Mouse (Mus musculus) brain, embryonic 14.5 days (tissue): ENCODE data around the gene Elmod2. TPM values are rescaled to one million over a fixed set of nuclear protein-coding genes. Genes with fewer than 3 reads are reported as not detected.
"Not testable (repeated sequence)": the region's sequence is repeated elsewhere in the genome, so short reads cannot be mapped to it uniquely, and the experiment has no call there.

ENCODE experiments used
- DNase-seq: peaks from one replicate; pipeline ENCODE4 v3.0.0-alpha.2; 2011; ENCODE audit warnings: low read depth
- CTCF ChIP-seq: fragments of 200-500 bp; IDR thresholded peaks from 2 replicates; pipeline ENCODE4 v1.5.1; 2012; ENCODE audit warnings: inconsistent platforms, mild to moderate bottlenecking, moderate library complexity, borderline replicate concordance; ENCODE audit not compliant: insufficient read depth, insufficient read length; ENCODE audit errors: extremely low read depth
- POLR2A ChIP-seq: fragments of 200-500 bp; IDR thresholded peaks from 2 replicates; pipeline ENCODE4 v1.6.1; 2012; ENCODE audit warnings: mild to moderate bottlenecking, inconsistent platforms, borderline replicate concordance; ENCODE audit not compliant: poor library complexity, insufficient read depth, insufficient read length, severe bottlenecking; ENCODE audit errors: extremely low read depth
- polyA plus RNA-seq: library from polyadenylated mRNA; depleted of rRNA; stranded (reverse); fragments of >200 nt; gene quantifications from 2 replicates; pipeline ENCODE4 v1.2.3, GENCODE M21; 2012

The Elmod2 gene
- polyA plus RNA-seq, 1 experiment = 21.8 TPM

DNA sequence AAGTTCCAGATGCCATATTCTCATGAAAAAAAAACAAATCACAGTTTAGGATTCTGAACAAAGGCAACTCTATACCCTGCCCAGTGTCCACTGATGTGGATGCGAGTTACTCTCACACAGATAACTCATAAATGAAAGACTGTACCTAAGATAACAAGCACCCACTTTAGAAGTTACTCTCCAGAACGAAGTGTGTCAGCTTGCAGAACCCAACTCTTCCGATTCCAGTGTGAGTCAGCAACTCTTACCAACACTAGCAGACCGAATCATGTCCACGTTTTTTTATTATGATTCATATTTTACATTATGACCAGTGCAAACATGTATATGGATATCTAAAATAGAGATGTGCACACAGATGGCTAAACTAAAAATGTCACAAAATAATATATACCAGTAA, 4.4 kb downstream of the Elmod2 start:
- DNase-seq = no peak
- TF ChIP-seq CTCF = no peak
- TF ChIP-seq POLR2A = no peak

DNA sequence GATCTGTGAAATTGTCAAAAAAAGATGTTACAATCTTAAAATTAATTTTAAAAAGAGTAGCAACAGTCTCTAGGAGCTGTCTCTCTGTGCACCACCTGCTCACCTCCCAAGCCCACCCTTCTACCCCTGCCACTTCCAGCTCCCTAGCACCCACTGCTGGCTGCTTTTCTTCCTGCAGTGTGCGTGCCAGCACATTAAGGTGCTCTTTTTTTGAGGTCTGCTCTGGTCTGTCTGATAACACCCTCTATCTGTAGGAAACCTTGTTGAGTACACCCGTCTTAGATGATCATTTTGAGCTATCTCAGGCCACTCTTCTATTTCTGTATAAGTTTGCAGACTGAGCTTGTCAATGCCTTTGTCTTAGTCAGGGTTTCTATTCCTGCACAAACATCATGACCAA, 9.2 kb downstream of the Elmod2 start:
- DNase-seq = no peak
- TF ChIP-seq POLR2A = no peak
- TF ChIP-seq CTCF = peak; percentile 24; the same call in 1 of the 2 replicates

DNA sequence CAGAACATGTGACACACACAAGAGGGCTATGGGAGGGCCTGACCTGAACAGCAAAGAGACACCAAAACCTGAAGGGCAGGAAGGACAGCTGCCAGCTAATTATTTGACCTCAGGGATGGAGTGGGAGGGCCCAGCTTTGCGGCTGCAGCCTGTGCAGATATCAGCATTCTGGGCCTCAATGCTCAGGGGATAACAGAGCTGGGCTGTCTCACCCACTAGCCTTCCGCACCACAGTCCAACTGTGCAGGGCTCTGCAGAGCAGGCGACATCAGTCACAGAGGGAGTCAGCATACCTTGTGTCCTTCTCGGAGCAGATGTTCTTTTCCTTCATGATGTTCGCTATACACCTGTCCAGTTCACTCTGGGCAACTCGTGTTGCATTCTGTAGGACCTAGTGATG, 9.9 kb downstream of the Elmod2 start:
- TF ChIP-seq CTCF = no peak
- no peak for TF ChIP-seq POLR2A
- DNase-seq = no peak

DNA sequence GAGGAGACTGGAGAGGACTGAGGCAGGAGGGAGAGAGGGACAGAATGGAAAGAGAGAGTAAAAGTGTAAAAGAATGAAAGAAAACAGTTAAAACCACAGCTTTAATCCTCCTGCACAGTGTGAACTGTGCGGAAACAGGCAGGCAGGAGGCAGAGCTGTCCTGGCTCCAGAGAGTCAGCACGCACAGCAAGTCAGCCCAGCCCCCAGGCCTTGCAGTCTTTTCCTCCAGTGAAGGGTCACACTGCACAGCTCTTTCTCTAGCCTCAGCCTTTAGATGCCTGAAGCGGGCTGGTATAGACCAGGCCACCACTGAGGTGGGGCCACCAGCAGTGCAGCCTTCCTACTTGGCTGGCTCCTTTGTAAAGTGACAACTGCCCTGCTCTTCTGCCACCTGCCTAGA, 11.7 kb downstream of the Elmod2 start:
- DNase-seq = no peak
- TF ChIP-seq CTCF (no peak), POLR2A (no peak)

DNA sequence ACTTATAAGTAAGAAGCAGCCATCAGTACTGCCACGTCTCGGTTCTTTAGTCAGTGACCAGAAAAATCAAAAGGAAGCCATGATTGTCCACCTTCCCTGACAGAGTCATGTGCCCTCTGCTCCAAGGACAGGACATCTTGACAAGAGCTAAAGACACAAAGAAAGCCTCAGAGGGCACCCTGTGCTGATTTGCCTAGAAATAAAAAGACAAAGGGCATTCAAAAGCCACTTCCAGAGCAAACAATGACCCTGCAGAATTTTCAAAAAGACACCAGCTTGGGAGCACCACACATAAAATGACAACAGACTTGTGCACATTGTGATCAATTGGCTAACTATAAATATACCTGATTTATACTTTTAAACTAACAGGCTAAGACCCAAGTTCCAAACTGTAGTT, 16.6 kb downstream of the Elmod2 start:
- DNase-seq = no peak
- TF ChIP-seq POLR2A (no peak), CTCF (no peak)

DNA sequence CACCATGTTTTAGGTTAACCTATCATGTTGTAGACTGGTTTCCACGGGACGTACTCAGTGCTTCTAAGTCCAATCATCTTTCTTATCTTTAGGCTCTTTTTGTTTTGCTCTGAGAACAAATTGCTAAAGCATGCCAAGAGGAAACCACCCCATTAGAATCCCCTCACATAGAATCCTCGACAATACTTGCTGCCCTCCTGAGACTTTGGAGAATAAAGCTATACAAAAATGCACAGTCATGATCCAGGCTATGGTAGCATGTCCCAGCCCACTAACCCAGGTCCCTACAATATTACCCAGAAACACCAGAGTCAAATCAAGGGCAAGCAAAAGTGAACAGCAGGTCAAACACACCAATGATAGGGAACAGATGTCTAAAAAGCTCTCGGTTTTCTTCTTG, 17.2 kb downstream of the Elmod2 start:
- not testable (repeated sequence) for DNase-seq

DNA sequence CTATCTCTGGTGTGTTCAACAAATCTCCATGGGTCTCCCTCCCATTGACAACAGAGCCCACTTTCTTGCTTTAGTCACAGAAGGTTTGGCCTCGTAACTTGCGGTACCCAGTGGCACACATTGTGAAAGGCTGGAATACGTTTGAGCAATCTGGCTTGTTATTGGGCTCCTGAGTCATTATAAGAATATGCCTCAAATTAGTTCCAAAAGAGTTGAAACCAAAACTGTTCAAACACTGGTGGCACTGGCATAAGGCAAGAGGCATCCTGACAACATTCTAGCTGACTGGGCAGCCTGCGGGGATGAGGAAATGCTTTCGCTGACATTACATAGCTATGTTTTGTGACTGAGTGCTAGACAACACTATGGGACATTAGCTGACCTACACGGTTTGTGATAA, 22.4 kb downstream of the Elmod2 start:
- no peak for TF ChIP-seq CTCF
- no peak for DNase-seq

DNA sequence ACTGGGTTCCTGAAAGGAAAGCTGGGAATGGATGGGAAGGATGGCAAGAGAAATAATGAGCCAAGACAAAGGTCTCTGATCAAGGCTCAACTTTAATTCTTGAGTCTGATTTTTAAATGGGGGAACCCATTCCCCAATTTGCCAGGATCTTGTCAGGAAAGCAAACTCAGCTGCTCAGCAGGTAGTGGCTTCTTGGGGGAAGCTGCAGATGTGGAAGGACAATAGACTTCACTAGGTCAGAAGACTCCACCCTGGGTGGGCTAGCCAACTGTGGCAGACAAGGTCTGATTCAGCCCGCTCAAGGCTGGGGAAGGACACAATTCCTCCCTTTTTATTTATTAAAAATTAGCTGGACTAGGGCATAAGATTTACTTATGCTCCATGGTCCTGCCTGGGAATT, 27.3 kb downstream of the Elmod2 start:
- DNase-seq = no peak
- TF ChIP-seq CTCF (no peak), POLR2A (no peak)

DNA sequence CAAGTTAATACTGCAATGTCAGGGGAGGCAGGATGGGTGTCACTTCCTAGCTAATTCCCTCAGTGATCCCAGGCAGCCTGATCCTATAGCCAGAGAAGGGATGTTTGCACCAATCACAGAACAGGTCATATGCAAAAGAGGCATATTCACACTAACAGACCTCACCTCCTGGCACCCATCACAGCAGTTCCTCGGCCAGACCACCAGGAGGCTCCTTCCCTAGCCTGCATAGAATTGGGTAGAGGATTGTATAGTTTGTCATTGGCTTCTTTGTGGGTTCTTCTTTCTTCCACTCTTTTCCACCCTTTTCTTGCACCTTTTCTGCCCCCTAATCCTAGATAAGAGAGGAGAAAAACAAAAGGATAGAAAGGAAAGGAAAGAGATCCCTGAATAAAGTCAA, 32.2 kb downstream of the Elmod2 start:
- no peak for DNase-seq
- TF ChIP-seq CTCF (peak; percentile 14; the same call in 1 of the 2 replicates), POLR2A (no peak)

DNA sequence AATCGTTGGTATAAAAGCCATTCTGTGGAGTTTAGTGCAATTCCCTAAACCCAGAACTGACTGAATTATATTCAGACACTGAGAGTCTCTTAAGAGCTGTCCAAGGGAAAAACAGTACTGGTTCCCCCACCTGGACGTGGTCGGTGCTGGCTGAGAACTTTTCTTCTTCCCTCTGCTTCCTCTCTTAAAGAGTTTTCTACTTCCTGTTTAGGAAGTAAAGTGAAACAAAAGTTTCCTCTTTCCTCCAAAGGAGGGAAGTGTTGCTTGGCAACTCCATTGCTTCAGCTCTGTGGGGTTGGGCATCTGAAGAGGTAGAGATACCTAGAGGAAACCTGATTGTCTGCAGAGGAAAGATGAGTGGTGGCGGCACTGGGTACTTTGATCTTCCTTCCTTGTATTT, 34.9 kb downstream of the Elmod2 start:
- TF ChIP-seq CTCF (no peak), POLR2A (no peak)
- DNase-seq = no peak

DNA sequence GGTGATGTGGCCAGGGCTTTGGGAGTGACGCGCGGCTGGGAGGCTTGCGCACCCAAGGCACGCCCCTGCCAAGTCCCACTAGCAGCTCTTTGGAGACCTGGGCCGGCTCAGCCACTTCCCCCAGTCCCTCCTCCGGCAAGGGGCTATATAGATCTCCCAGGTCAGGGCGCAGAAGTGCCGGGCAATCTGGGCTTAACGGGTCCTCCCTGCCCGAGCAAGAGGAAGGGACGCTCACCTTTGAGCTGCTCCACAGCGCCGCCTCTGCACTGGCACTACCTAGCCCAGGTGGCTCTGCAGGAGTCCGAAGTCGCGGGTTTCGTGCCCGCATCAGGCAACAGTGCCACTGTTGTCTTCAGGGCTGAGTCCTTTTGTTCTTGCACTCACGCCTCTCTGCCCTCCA, 42.1 kb downstream of the Elmod2 start, which contains the start of gene Ucp1:
TSS of gene Ucp1 (plus strand) at position 177 of the 400 bp plus-strand sequence.
- no peak for DNase-seq
- TF ChIP-seq POLR2A (no peak), CTCF (no peak)

DNA sequence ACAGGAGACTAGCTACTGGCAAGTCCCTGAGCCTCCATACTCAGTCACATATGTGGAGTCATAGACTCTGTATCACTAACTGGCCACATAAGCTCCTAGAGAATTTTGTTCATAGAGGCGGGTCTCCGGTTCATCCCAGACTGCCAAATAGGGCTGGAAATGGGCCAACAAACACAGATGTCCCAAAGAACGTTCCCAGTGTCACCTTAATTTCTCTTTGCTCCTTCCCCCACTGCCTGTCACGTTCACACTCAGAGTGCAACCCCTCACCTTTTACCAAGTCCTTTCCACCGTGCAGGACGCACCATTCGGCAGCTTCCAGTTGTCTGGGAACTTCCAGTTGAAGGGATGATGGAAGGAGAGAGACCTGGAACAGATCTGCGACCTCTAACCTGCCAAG, 46.9 kb downstream of the Elmod2 start:
- TF ChIP-seq CTCF (no peak), POLR2A (no peak)
- DNase-seq = no peak

DNA sequence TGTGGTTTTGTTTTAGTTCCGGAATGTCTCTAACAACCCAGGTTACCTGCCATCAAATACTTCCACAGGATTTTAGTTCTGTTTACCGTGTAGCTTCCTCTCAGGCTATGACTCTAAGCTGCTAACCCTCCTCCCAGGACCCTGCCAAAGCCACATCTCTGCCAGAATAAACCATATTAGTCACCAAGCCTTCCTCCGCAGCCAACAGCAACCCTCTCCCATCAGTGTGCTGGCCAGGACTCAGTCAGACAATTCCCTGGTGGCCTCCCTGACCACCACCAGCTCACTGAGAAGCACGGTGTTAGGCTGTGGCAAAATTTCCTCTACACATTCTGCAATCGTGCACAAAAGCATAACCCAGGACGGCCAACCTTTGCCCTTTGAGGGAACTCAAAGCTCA, 53.9 kb downstream of the Elmod2 start:
- TF ChIP-seq CTCF (no peak), POLR2A (no peak)
- no peak for DNase-seq
